Mouse (Mus musculus) ES-Bruce4 (cell line): ENCODE data around the gene Ube3c.

Experiments
- CTCF ChIP-seq: IDR thresholded peaks from one replicate; pipeline ENCODE4 v1.8.1; 2011; ENCODE audit warnings: low read depth, low read length
- EP300 ChIP-seq: IDR thresholded peaks from 2 replicates; pipeline ENCODE4 v1.6.1; 2011; ENCODE audit warnings: low read depth, low read length; ENCODE audit not compliant: insufficient read depth

DNA sequence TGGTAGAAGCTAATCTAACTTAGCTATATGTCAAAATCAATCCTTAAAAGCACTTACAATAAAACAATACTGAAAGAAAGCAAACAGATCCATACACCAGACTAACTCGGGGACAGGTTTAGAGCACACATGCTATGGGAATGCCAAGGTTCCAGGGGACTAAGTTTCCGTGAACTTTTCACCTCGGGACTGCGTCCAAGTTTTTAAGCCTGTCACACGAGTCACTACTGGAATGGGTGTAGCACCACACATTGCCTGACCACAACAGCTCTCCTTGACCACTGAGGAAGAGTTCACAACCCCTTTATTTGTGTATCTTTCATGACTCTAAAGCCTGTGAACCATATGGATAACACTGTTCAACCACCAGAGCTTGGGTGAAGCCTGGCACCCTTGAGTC lies 8.9 kb upstream of the Ube3c start:
- no peak for TF ChIP-seq CTCF
- no peak for TF ChIP-seq EP300
